Mouse (Mus musculus) hindbrain, embryonic 16.5 days (tissue): Measurements from ENCODE around the gene Gfi1b. TPM values are rescaled to one million over a fixed set of nuclear protein-coding genes. Genes with fewer than 3 reads are reported as not detected.

ENCODE experiments used
- ATAC-seq: fragments of 200-750 bp; cut with Nextera tagmentation; 2 replicates; pipeline ENCODE4 v1.8.0; 2017; ENCODE audit warnings: moderate TSS enrichment, moderate library complexity
- H3K27ac ChIP-seq: fragments of 300-500 bp; sonication (generic); 2 replicates; pipeline ENCODE4 v1.5.1; 2014; ENCODE audit warnings: low read depth, mild to moderate bottlenecking, control low read depth, low read length, moderate library complexity
- H3K27me3 ChIP-seq: fragments of 300-500 bp; sonication (generic); replicated peaks from 2 replicates; pipeline ENCODE4 v1.6.1; 2014; ENCODE audit warnings: low read length; ENCODE audit not compliant: control insufficient read depth, insufficient read depth
- H3K36me3 ChIP-seq: fragments of 300-500 bp; sonication (generic); 2 replicates; pipeline ENCODE4 v1.6.1; 2014; ENCODE audit warnings: mild to moderate bottlenecking, low read length, moderate library complexity, mixed read lengths; ENCODE audit not compliant: control insufficient read depth, insufficient read depth
- H3K4me1 ChIP-seq: fragments of 300-500 bp; sonication (generic); 2 replicates; pipeline ENCODE4 v1.6.1; 2014; ENCODE audit warnings: low read depth, low read length; ENCODE audit not compliant: control insufficient read depth, insufficient read depth
- H3K4me2 ChIP-seq: fragments of 300-500 bp; sonication (generic); 2 replicates; pipeline ENCODE4 v1.6.1; 2014; ENCODE audit warnings: mild to moderate bottlenecking, low read length, control low read depth, moderate library complexity
- H3K4me3 ChIP-seq: fragments of 300-500 bp; sonication (generic); 2 replicates; pipeline ENCODE4 v1.5.1; 2014; ENCODE audit warnings: mild to moderate bottlenecking, low read length, control low read depth, moderate library complexity
- H3K9ac ChIP-seq: fragments of 300-500 bp; sonication (generic); 2 replicates; pipeline ENCODE4 v1.6.1; 2014; ENCODE audit warnings: low read depth, mild to moderate bottlenecking, control low read depth, low read length, moderate library complexity
- H3K9me3 ChIP-seq: fragments of 300-500 bp; sonication (generic); 2 replicates; pipeline ENCODE4 v1.6.1; 2014; ENCODE audit warnings: mild to moderate bottlenecking, low read length, moderate library complexity; ENCODE audit not compliant: control insufficient read depth
- WGBS: fragments of 180-500 bp; shearing (Covaris S2); extraction: QIAGEN DNeasy Blood & Tissue Kit; methylation state at CpG from one replicate; pipeline ENCODE4 v1.1.7; 2014; 5-methylcytosine and 5-hydroxymethylcytosine counted together
- polyA plus RNA-seq: library from polyadenylated mRNA; unstranded; fragments of >200 nt; fragmentation: Nextera tagmentation; extraction: Ambion mirVana; gene quantifications from 2 replicates; pipeline ENCODE4 v1.2.1, GENCODE M21; 2015

The Gfi1b gene
- polyA plus RNA-seq, result not detected in 2 replicates

- Histone ChIP-seq H3K27me3 (peaks cover 6% of the 10 kb centered on the region), H3K9ac (no peak within 1 kb of the TSS), H3K4me3 (no peak within 1 kb of the TSS), H3K27ac (no peak within 1 kb of the TSS), H3K4me2 (peak within 1 kb of the TSS; percentile 18), H3K4me1 (no peaks in the 10 kb centered on the region), H3K36me3 (no peaks in the 10 kb centered on the region), H3K9me3 (no peaks in the 10 kb centered on the region)
- WGBS, result 8% methylated on average over 16 of the region's 16 CpGs
- ATAC-seq, result no peak
Measured at GRCm38 (mm10) chr2:28621664-28622171, at the start of gene Gfi1b. Gene Gfi1b, minus strand, starts transcription at chr2:28621982.

- no peaks in the 10 kb centered on the region for H3K4me1 ChIP-seq
- no peak overlapping the region for H3K27ac ChIP-seq
- no peaks in the 10 kb centered on the region for H3K27me3 ChIP-seq
- 96% methylated on average over 2 of the region's 2 CpGs for WGBS
- H3K4me3 ChIP-seq, result no peak overlapping the region
- H3K9ac ChIP-seq, result no peak overlapping the region
- no peak overlapping the region for H3K4me2 ChIP-seq
- no peaks in the 10 kb centered on the region for H3K9me3 ChIP-seq
- no peak for ATAC-seq
- peaks cover 58% of the 10 kb centered on the region for H3K36me3 ChIP-seq
Measured at GRCm38 (mm10) chr2:28671438-28671837, 49.7 kb upstream of the Gfi1b start.

- H3K9ac ChIP-seq, result no peak overlapping the region
- H3K27me3 ChIP-seq, result no peaks in the 10 kb centered on the region
- no peaks in the 10 kb centered on the region for H3K9me3 ChIP-seq
- no peak for ATAC-seq
- no peak overlapping the region for H3K4me2 ChIP-seq
- no peak overlapping the region for H3K4me3 ChIP-seq
- H3K36me3 ChIP-seq, result peaks cover 42% of the 10 kb centered on the region
- no peaks in the 10 kb centered on the region for H3K4me1 ChIP-seq
- no peak overlapping the region for H3K27ac ChIP-seq
- 84% methylated on average over 3 of the region's 3 CpGs for WGBS
Measured at GRCm38 (mm10) chr2:28665818-28666217, 44.0 kb upstream of the Gfi1b start.

GRCm38 (mm10) chr2:28662891-28663290 lies 41.1 kb upstream of the Gfi1b start:
- no peak for ATAC-seq
- 96% methylated on average over 3 of the region's 3 CpGs for WGBS

GRCm38 (mm10) chr2:28656216-28656615 lies 34.4 kb upstream of the Gfi1b start:
- no peak overlapping the region for H3K4me2 ChIP-seq
- H3K36me3 ChIP-seq, result peaks cover 18% of the 10 kb centered on the region
- no peaks in the 10 kb centered on the region for H3K4me1 ChIP-seq
- H3K27ac ChIP-seq, result no peak overlapping the region
- H3K27me3 ChIP-seq, result no peaks in the 10 kb centered on the region
- ATAC-seq, result no peak
- WGBS, result 80% methylated on average over 8 of the region's 8 CpGs
- no peak overlapping the region for H3K4me3 ChIP-seq
- H3K9me3 ChIP-seq, result no peaks in the 10 kb centered on the region
- H3K9ac ChIP-seq, result no peak overlapping the region

More at GRCm38 (mm10) chr2:28662891-28663290, 41.1 kb upstream of the Gfi1b start:
- no peak overlapping the region for H3K4me3 ChIP-seq
- H3K27me3 ChIP-seq, result no peaks in the 10 kb centered on the region
- H3K4me2 ChIP-seq, result no peak overlapping the region
- no peaks in the 10 kb centered on the region for H3K4me1 ChIP-seq
- peaks cover 32% of the 10 kb centered on the region for H3K36me3 ChIP-seq
- no peaks in the 10 kb centered on the region for H3K9me3 ChIP-seq
- H3K9ac ChIP-seq, result no peak overlapping the region
- H3K27ac ChIP-seq, result no peak overlapping the region

GRCm38 (mm10) chr2:28654295-28654694 lies 32.5 kb upstream of the Gfi1b start:
- no peaks in the 10 kb centered on the region for H3K27me3 ChIP-seq
- peaks cover 14% of the 10 kb centered on the region for H3K36me3 ChIP-seq
- no peaks in the 10 kb centered on the region for H3K9me3 ChIP-seq
- 64% methylated on average over 2 of the region's 2 CpGs for WGBS
- ATAC-seq, result no peak
- no peak overlapping the region for H3K27ac ChIP-seq
- no peak overlapping the region for H3K4me2 ChIP-seq
- no peak overlapping the region for H3K4me3 ChIP-seq
- no peak overlapping the region for H3K9ac ChIP-seq
- H3K4me1 ChIP-seq, result no peaks in the 10 kb centered on the region

GRCm38 (mm10) chr2:28653351-28653750 lies 31.6 kb upstream of the Gfi1b start:
- Histone ChIP-seq H3K27me3 (no peaks in the 10 kb centered on the region), H3K9ac (no peak overlapping the region), H3K9me3 (no peaks in the 10 kb centered on the region), H3K27ac (no peak overlapping the region), H3K4me1 (no peaks in the 10 kb centered on the region), H3K4me2 (no peak overlapping the region), H3K36me3 (peaks cover 6% of the 10 kb centered on the region), H3K4me3 (no peak overlapping the region)
- no peak for ATAC-seq
- WGBS, result 96% methylated on average over 7 of the region's 7 CpGs

- H3K27me3 ChIP-seq, result no peaks in the 10 kb centered on the region
- H3K36me3 ChIP-seq, result peaks cover 3% of the 10 kb centered on the region; the same call in 1 of the 2 replicates
- no peaks in the 10 kb centered on the region for H3K9me3 ChIP-seq
- no peak overlapping the region for H3K4me2 ChIP-seq
- no peak overlapping the region for H3K4me3 ChIP-seq
- ATAC-seq, result no peak
- no peak overlapping the region for H3K9ac ChIP-seq
- no peaks in the 10 kb centered on the region for H3K4me1 ChIP-seq
- no peak overlapping the region for H3K27ac ChIP-seq
Measured at GRCm38 (mm10) chr2:28650526-28650925, 28.7 kb upstream of the Gfi1b start.

GRCm38 (mm10) chr2:28643081-28643480 lies 21.3 kb upstream of the Gfi1b start:
- Histone ChIP-seq H3K27me3 (no peaks in the 10 kb centered on the region), H3K36me3 (no peaks in the 10 kb centered on the region), H3K4me3 (0 out of 2 replicates have a peak overlapping the region, but pooled peaks have one; percentile 12), H3K9me3 (no peaks in the 10 kb centered on the region), H3K4me1 (peaks cover 20% of the 10 kb centered on the region), H3K4me2 (peak overlapping the region; percentile 81), H3K9ac (no peak overlapping the region), H3K27ac (no peak overlapping the region)
- ATAC-seq, result no peak
- WGBS, result 73% methylated on average over 3 of the region's 3 CpGs
